Mouse (Mus musculus) left cerebral cortex, adult 2 months (tissue): ENCODE measurements at regions not wholly inside any gene's neighbourhood (a gene's known extent, or its start where the extent isn't known, plus 50 kb on each side); places are given as distances from the start of the nearest gene placed in this dataset.

ENCODE experiments used
- DNase-seq, 2 experiments: peaks; one replicate each; pipeline ENCODE4 v3.0.0; 2021 to 2022; ENCODE audit warnings: low spot score in 2 of 2, mixed read lengths in 1 of 2; ENCODE audit errors: extremely low spot score in 1 of 2
- H3K27ac ChIP-seq: fragments of 200-600 bp; 2 replicates; pipeline ENCODE4 v1.8.1; 2022
- H3K4me3 ChIP-seq: fragments of 200-600 bp; 2 replicates; pipeline ENCODE4 v1.8.1; 2022
- CTCF ChIP-seq: fragments of 200-600 bp; IDR thresholded peaks from 2 replicates; pipeline ENCODE4 v1.8.1; 2022; ENCODE audit warnings: antibody characterized with exemption, mild to moderate bottlenecking, moderate library complexity
- intact Hi-C: fragments of 180-260 bp; cut with DNase I; formaldehyde crosslinking; loops from one replicate; pipeline ENCODE4 v1.15.1; 2025

DNA sequence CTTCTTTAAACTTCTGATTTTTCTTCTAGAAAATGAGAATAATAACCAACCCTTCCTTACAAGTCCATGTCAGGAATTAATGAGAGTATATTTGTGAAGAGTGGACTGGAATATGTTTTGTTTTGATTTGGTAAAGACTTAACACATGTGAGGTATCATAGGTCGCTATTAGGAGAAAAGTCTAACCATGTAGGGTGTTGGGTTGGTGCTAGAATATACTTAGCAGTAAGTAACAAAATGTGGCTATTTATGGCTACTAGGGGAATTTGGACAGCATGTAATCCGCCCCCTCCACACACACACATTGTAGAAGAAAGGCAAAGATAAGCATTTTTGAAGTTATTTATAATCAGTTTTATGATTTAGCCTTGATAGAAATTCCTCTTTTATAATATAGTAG is 114.5 kb downstream of the Zfp36l1 start:
- H3K27ac ChIP-seq: no peak overlapping the region
- intact Hi-C loops: no loop called here
- no peak for TF ChIP-seq CTCF

DNA sequence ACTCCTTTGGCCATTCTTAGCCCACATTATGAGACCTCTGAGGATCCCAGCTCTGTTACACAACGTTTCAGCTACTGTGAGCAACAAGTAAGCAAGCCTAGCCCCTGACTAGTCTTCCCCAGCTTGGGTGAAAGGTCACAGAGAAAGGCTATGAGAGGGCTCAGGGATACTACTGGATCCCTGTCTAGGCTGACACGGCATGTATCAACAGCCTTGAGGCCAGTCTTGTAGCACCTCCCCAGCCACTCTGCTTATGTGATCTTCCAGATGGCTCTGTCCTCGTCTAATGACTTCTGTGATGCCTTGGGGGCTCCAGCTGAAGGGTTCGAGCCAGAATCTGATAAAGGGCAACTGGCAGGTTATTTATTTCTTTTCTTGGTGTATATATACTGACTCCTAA is 115.6 kb downstream of the Zfp36l1 start:
- Histone ChIP-seq H3K27ac (no peak overlapping the region), H3K4me3 (no peak overlapping the region)
- DNase-seq: no peak
- TF ChIP-seq CTCF: no peak
- intact Hi-C loops: no loop called here

More for the DNA sequence above, 114.5 kb downstream of the Zfp36l1 start:
- no peak overlapping the region for H3K4me3 ChIP-seq
- no peak for DNase-seq

DNA sequence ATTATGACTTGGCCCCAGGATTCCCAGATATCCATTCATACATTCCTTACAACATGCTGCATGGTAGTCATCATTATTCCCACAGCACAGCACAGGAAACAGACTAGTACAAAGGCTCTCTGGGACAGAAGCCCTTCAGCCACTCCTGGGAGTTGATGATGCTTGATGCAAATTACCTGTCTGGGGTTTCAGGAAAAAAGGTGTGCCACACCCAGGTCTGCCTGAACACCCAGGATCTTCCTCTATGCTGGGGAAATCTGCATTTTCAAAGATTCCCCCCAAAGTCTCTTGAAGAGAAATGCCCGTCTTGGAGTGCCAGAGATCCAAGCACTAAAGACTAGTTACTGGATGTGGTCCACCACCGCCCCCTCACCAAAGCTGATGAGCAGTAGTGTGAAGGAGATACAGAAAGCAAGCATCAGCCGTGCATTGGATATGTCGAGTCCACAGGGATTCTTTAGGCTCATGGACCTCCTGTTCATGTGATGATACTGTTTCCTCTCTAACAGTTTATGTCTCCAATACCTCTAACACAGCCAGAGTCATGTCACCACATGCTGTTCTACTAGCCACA is 117.2 kb downstream of the Zfp36l1 start:
- intact Hi-C loops: no loop called here
- no peak for TF ChIP-seq CTCF

DNA sequence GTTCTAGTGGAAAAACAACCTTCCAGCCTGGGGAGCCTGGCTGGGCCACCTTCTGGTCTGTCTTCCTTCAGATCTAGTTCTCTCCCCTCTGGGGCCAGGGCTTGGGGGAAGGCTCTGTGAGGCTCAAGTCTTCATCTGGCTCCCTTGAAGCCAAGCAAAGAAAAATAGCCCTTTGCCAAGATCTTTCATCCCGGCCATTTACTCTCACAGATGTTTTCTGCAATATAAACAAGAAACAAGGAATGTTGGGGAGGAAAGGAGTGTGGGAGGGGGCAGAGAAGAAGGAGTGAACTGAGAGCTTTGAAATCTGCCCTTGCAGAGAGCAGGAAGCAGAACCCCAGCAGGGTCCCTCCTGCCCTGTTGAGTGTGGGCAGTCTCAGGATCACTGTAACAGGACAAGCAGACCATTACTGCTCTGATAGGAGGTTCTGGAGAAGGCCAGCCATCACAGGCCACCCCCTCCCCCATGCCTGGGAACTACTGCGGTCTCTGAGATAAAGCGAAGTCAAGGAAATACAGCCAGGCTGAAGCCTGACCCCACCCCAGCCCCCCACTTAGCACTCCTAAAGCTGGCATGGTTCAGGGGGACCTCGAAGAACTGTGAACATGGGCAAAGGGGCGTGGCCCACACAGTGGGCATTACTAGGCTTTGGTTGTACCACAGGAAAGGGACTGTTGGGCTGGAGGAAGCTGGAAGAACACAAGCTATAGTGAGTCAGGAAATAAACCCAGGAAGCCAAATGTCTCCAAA is 118.8 kb downstream of the Zfp36l1 start:
- Histone ChIP-seq H3K4me3 (no peak overlapping the region), H3K27ac (0 out of 2 replicates have a peak overlapping the region, but pooled peaks have one; percentile 7)
- no peak for DNase-seq
- intact Hi-C loops: loop anchor here (5.0 kb wide), 1 partner anchor 113 kb away; no protein-coding TSS in a partner anchor
- no peak for TF ChIP-seq CTCF

More for the DNA sequence above, 117.2 kb downstream of the Zfp36l1 start:
- peak in 1 of 2 experiments; percentile 30 for DNase-seq
- no peak overlapping the region for H3K27ac ChIP-seq
- H3K4me3 ChIP-seq: no peak overlapping the region

DNA sequence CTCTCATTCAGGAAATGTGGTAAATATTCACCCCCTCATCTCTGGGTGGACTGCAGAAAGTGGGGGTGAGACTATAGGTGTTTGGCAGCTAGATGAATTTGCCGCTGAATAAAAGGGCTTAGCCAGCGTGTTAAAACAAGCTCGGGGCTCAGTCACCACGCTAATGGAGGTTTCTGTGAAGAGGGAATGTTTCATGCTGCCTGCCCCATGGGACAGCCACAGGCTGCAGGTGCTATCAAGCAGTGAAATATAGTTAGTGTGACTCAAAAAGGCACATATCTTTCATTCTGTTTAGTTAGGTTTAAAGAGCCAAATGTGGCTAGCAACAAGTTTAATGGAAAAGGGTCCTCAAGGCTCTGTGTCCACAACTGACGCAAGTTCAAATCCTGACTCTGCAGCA is 121.5 kb downstream of the Zfp36l1 start:
- H3K4me3 ChIP-seq: no peak overlapping the region
- peak overlapping the region; percentile 36; the same call in 1 of the 2 replicates for H3K27ac ChIP-seq
- DNase-seq: no peak
- no peak for TF ChIP-seq CTCF
- intact Hi-C loops: loop anchor here (5.0 kb wide), 1 partner anchor 116 kb away; no protein-coding TSS in a partner anchor

DNA sequence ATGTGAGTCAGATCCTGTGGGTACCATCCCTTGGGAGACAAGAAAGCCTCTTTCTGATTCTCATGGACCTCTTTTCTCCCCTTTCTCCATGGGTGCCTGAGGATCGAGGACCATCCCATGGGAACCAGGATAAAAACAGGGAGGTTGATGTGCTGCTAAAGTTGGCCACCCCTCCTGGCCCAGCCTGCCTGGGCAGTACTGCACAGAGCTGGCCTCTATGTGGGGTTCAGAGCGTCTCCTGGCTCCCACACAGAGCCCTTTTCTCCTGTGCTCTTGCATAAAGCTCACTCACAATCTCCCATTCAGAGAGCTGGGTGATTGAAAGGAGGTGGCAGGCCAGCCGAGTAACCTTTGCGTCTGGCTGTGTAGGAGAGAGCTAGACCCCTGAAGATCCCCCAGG is 122.1 kb downstream of the Zfp36l1 start:
- H3K4me3 ChIP-seq: no peak overlapping the region
- DNase-seq: no peak
- no peak for TF ChIP-seq CTCF
- intact Hi-C loops: loop anchor here (5.0 kb wide), 1 partner anchor 117 kb away; no protein-coding TSS in a partner anchor
- peak overlapping the region; percentile 40; the same call in 1 of the 2 replicates for H3K27ac ChIP-seq

DNA sequence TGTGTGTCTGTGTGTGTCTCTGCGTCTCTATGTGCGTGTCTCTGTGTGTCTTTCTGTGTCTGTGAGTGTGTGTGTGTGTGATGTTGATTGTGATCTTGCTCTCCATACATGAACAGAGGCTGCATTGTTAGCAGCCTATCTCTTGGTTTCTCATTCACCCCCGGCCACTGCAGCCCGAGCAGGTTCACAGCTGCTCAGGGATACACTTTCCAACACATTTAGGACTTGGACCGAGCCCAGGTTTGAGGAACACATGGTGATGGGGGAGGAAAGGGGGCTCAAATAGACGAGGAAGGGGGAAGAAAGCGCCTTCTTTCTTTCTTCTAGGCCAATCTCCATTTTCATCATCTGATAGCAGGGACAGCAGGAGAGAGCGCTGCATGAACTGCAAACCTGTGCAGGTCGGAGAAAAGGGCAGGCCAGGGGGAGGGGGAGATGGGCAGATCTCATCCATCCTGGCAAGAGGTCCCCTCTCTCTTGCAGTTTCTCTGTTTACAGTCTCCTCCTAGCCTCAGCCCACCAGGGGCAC is 123.2 kb downstream of the Zfp36l1 start:
- no peak for DNase-seq
- intact Hi-C loops: loop anchor here (5.0 kb wide), 1 partner anchor 118 kb away; no protein-coding TSS in a partner anchor

DNA sequence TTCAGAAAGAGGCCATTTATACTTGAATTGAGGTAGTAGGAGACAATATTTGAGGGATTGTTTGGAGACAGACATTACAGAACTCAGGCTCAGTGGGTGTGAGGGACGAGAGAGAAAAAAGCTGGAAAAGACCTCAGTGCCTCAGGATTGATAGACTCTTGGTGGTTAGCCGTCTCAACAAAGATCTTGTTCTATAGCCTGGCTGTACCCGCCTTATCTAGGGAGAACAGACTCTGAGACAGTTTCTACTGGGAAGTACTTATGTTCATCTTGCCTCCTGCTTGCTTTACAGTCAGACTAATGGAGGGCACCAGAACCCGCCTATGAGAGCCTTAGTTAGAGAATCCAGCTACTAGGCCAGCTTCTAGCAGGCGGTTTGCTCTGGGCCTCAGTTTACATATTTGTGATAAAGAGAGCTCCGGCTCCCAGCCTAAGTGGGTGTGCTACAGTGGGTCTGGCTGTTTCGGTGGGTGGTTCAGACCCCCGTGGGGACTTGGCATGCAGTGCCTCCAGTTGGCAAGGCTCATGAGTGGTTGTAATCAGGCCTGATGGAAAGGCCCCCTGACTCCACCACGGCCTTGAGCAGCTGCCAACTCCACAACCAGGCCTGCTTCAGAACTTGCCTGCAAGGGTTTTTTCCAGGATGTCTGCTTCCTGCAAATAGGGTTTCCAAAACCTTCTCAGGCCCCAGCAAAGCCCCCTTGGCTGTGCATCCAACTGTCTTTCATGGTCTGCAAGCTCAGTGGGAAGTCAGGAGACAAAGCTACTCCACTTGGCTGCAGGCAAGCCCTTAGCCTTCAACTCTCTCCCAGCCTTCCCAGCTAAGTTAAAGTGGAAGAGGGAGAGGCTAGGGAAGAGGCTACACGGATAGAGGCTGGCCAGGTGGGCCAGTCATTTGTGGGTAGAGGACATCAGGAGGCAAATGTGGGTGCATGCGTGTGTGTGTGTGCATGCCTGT is 124.1 kb downstream of the Zfp36l1 start:
- intact Hi-C loops: no loop called here
- no peak overlapping the region for H3K4me3 ChIP-seq
- no peak for TF ChIP-seq CTCF
- H3K27ac ChIP-seq: no peak overlapping the region
- DNase-seq: no peak

More for the DNA sequence above, 123.2 kb downstream of the Zfp36l1 start:
- no peak for TF ChIP-seq CTCF
- Histone ChIP-seq H3K27ac (no peak overlapping the region), H3K4me3 (no peak overlapping the region)

DNA sequence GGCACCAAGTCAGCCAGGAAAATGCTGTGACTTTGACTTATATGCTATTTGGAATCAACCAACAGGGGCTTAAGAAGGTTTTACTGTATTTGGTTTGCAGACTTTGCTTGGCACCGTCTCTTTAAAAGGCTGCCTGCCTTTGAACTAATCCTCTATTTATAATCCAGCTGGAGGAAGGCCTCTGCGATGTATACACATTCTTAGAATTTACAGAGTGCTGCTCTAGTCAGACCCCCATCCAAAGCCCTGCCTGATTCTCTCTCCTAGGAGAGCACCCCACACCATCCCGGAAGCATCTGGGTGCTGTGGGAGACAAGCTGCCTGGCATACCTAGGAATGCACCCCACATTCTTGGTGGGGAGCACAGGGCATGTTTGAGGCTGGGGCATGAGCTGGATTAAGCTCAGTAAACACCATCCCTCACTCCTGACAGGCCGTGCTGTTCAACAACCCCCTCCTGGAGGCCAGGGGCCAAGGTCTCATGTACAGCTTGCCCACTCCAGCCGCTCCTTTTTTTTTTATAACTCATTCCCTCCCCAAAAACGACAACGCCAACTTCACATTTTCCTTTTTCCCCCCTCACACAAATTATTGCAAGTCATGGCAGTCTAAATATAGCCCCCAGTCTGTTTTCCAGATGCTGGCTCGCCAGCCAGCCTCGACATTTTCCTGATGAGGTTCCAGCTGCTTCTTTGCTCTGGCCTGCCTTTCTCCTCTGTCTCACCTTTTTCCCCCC is 126.4 kb downstream of the Zfp36l1 start:
- intact Hi-C loops: no loop called here
- no peak for TF ChIP-seq CTCF
- Histone ChIP-seq H3K4me3 (no peak overlapping the region), H3K27ac (no peak overlapping the region; the same call in 1 of the 2 replicates)
- no peak for DNase-seq

DNA sequence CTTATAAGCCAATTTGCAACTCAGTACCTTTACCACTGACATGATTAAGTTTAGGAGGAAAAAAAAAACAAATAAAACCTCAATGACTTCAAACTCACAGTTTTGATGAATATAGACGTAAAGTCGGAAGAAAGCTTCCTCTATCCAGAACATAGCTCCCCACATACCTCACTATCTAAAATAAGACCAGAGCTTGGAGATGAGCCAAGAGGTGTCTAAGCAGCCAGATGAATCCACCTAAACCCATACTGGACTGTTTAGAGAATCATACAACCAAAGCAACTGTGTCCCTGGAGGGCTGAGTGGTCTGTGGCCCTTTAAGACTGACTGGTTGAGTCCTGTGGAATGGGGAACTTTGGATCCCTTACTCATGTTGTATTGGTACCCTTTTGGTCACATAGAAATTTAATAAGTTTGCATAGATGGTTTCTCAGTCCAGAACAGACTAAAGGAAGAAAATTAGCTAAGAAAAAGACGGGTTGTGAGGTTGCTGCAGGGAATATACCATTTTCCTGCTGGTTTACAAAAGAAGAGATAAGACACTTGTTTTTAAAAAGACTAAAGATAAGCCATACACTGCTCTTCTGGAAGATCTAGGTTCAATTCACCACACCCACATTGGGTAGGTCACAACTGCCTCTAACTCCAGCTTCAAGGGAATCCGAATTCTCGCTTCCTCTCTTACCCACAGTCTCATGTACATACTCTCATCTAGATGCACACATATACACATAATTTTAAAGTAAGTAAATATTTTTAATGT is 127.6 kb downstream of the Zfp36l1 start:
- Histone ChIP-seq H3K4me3 (no peak overlapping the region), H3K27ac (no peak overlapping the region)
- no peak for DNase-seq
- intact Hi-C loops: no loop called here
- no peak for TF ChIP-seq CTCF
